Mouse (Mus musculus): ENCODE measurements around the gene Xndc1. TPM values are rescaled to one million over a fixed set of nuclear protein-coding genes. Genes with fewer than 3 reads are reported as not detected.

Gene Xndc1
- polyA plus RNA-seq, 1 experiment from 2014 or later: 29.6 TPM

DNA sequence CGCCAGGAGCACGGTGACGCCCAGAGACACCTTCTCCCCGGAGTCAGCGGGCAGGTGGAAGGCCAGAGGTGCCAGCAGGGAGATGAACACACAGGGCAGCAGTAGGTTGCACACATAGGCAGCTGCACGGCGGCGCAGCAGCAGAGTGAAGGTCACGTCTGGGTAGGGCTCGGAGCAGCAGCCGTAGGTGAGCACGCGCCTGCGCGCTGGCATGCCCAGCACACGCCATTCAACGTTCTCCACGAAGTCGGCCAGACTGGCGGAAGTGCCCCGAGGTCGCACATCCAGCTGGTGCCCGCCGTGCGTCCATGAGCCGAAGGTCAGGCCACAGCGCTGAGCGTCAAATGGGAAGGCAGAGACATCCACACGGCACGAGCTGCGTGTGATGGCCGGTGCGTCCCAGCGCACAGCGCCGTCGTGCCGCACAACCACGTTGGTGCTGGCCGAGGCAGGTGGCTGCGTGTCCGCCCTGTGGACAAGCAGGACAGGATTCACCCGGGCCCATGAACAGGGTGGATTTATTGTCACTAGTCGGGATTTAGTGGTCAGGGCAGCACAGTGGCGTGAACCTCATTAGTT is 47.9 kb downstream of the Xndc1 start:
- no peak for ATAC-seq (replicated peaks)
- no peaks in the 10 kb centered on the region for H3K4me1 ChIP-seq
- no peak overlapping the region for H3K9ac ChIP-seq
- no peaks in the 10 kb centered on the region for H3K27me3 ChIP-seq (replicated peaks)
- no peak overlapping the region for H3K27ac ChIP-seq
- H3K9me3 ChIP-seq: no peaks in the 10 kb centered on the region
- 86% methylated on average over 45 of the region's 45 CpGs for WGBS
- H3K36me3 ChIP-seq (replicated peaks): peaks cover 1% of the 10 kb centered on the region; the same call in 1 of the 2 replicates
- no peak overlapping the region for H3K4me2 ChIP-seq
- H3K4me3 ChIP-seq: no peak overlapping the region

DNA sequence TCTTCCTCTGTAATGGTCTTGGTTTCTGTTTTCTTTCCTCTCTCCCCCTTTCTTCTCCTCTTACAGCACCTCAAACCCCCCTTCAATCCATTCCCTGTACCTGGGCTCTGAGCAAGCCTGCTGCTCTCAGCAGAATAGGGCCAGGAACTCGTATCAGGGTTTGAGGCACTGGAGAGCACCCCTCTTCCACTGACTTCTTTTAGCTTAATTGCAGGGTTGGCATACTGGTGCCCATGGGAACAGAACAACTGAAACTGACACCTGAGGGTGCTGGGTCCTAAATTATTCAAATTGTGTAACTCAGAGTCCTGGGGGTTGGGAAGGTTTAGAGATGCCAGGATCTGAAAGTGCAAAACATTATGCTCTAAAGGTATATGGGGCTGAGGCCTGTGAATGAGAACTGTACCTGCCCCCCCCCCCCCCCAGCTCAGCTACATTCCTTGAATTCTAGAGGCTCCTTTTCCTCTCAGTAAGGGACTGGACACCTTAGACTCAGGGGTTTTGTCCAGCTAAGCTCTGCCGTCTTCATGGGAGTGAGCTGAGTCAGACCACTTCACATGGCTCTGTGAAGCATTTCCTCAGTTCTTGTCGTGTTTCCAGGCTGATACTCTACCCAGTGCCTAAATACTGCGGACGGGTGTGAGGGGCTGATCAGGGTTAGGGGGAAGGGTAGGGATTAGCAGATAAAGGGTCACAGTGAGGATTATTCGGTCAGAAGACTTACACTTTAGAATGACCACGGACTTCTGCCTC is 51.4 kb downstream of the Xndc1 start, which contains the start of gene Chrna10:
Gene Chrna10 (minus strand): TSS at position 250 of the 753 bp plus-strand sequence.
- no peak within 1 kb of the TSS for H3K4me3 ChIP-seq
- no peak within 1 kb of the TSS for H3K9ac ChIP-seq
- H3K9me3 ChIP-seq: no peaks in the 10 kb centered on the region
- no peak within 1 kb of the TSS for H3K4me2 ChIP-seq
- H3K4me1 ChIP-seq: no peaks in the 10 kb centered on the region
- WGBS: 43% methylated on average over 7 of the region's 7 CpGs
- H3K27ac ChIP-seq: no peak within 1 kb of the TSS
- peaks cover 33% of the 10 kb centered on the region for H3K36me3 ChIP-seq (replicated peaks)
- peak; percentile 62; the same call in 1 of the 2 replicates for ATAC-seq (replicated peaks)
- H3K27me3 ChIP-seq (replicated peaks): no peaks in the 10 kb centered on the region

DNA sequence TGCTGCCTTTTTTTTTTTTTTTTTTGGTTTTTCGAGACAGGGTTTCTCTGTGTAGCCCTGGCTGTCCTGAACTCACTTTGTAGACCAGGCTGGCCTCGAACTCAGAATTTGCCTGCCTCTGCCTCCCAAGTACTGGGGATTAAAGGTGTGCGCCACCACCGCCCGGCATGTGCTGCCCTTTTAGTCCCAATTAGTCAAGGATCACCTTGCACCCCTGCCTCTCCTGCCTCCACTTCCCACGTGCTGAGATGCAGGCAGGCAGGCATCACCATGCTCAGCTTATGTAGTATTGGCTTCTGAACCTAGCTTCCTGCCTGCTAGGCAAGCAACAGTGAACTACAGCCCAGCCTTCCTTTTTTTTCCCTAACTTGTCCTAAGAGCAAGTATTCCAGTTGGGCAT is 52.1 kb downstream of the Xndc1 start:
- no peak overlapping the region for H3K4me2 ChIP-seq
- no peaks in the 10 kb centered on the region for H3K4me1 ChIP-seq
- H3K36me3 ChIP-seq (replicated peaks): peaks cover 39% of the 10 kb centered on the region
- no peaks in the 10 kb centered on the region for H3K9me3 ChIP-seq
- ATAC-seq (replicated peaks): no peak
- no peak overlapping the region for H3K4me3 ChIP-seq
- no peak overlapping the region for H3K27ac ChIP-seq
- 73% methylated on average over 6 of the region's 6 CpGs for WGBS
- H3K27me3 ChIP-seq (replicated peaks): no peaks in the 10 kb centered on the region
- no peak overlapping the region for H3K9ac ChIP-seq

DNA sequence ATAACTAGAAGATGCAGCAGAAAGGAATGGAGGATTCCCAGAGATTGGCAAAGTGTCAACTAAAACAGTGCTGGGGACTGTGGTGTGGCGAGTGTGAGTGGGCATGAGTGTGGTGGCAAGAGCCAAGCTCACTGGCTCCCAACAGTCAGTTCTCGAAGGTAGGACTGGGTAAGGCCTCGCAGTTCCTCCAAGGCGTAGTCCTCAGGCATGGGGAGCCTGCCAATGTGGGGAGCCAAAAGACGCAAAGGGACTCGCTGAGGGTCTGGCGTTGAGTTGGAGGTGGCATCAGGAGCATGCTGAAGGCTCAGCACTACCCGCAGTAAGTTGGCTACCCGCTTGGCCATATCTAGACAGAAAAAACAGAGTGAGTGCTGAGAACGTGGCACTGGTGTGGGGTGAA is 55.0 kb downstream of the Xndc1 start:
- no peak overlapping the region for H3K4me3 ChIP-seq
- no peak overlapping the region for H3K9ac ChIP-seq
- ATAC-seq (replicated peaks): no peak
- H3K4me2 ChIP-seq: no peak overlapping the region
- H3K27ac ChIP-seq: no peak overlapping the region
- 98% methylated on average over 10 of the region's 10 CpGs for WGBS
- H3K4me1 ChIP-seq: no peaks in the 10 kb centered on the region
- peaks cover 61% of the 10 kb centered on the region for H3K36me3 ChIP-seq (replicated peaks)
- no peaks in the 10 kb centered on the region for H3K27me3 ChIP-seq (replicated peaks)
- H3K9me3 ChIP-seq: no peaks in the 10 kb centered on the region

DNA sequence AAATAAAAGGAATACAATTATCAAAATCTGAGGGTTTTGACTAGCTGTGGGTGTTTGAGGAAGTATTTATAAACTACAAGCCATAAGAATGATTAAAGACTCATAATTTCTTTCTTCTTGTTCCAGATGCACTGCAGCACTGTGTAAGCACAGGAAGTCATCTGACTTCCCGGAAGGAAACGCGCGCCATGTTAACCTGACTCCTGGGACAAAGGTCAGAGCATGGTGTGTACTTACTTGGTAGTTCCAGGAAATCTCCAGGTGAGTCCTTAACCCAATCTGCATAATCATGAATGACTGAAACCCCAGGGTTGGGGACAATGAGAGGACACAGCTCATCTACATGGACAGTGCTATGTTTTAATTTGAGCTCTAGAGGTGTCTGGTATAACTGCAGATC is 67.1 kb downstream of the Xndc1 start:
- Histone ChIP-seq H3K9ac (no peak overlapping the region), H3K9me3 (no peaks in the 10 kb centered on the region), H3K4me1 (no peaks in the 10 kb centered on the region), H3K27ac (no peak overlapping the region), H3K27me3 (replicated peaks) (no peaks in the 10 kb centered on the region), H3K4me3 (no peak overlapping the region), H3K4me2 (no peak overlapping the region), H3K36me3 (replicated peaks) (peaks cover 54% of the 10 kb centered on the region)
- WGBS: 98% methylated on average over 4 of the region's 4 CpGs
- ATAC-seq (replicated peaks): no peak

Other genes with a start within 250 kb of the Xndc1 start
- gene Phox2a, start 247.2 kb upstream of the Xndc1 start, polyA plus RNA-seq (2015; fragmentation: Nextera tagmentation; extraction: Ambion mirVana): 0.10 and 0.55 TPM in 2 replicates
- gene Inppl1, start 227.3 kb upstream of the Xndc1 start, polyA plus RNA-seq (2015; fragmentation: Nextera tagmentation; extraction: Ambion mirVana): 11.5 and 14.9 TPM in 2 replicates
- gene Folr2, start 208.3 kb upstream of the Xndc1 start, polyA plus RNA-seq (2015; fragmentation: Nextera tagmentation; extraction: Ambion mirVana): 2.3 and 2.8 TPM in 2 replicates
- 76.9 and 78.1 TPM in 2 replicates for gene Anapc15, start 201.8 kb upstream of the Xndc1 start, polyA plus RNA-seq (2015; fragmentation: Nextera tagmentation; extraction: Ambion mirVana)
- 17.4 and 18.8 TPM in 2 replicates for gene Folr1, start 194.7 kb upstream of the Xndc1 start, polyA plus RNA-seq (2015; fragmentation: Nextera tagmentation; extraction: Ambion mirVana)
- gene Lamtor1, start 159.6 kb upstream of the Xndc1 start, polyA plus RNA-seq (2015; fragmentation: Nextera tagmentation; extraction: Ambion mirVana): 154 and 164 TPM in 2 replicates
- gene Tomt, start 159.2 kb upstream of the Xndc1 start, polyA plus RNA-seq (2015; fragmentation: Nextera tagmentation; extraction: Ambion mirVana): 0.29 and 0.54 TPM in 2 replicates
- 9.1 and 11.4 TPM in 2 replicates for gene Lrrc51, start 131.6 kb upstream of the Xndc1 start, polyA plus RNA-seq (2015; fragmentation: Nextera tagmentation; extraction: Ambion mirVana)
- 50.9 and 53.1 TPM in 2 replicates for gene Numa1, start 131.4 kb upstream of the Xndc1 start, polyA plus RNA-seq (2015; fragmentation: Nextera tagmentation; extraction: Ambion mirVana)
- gene Il18bp, start 46.8 kb upstream of the Xndc1 start, polyA plus RNA-seq (2015; fragmentation: Nextera tagmentation; extraction: Ambion mirVana): 4.6 and 6.3 TPM in 2 replicates
- 33.7 and 34.2 TPM in 2 replicates for gene Rnf121, start within 50 bp of the Xndc1 start, polyA plus RNA-seq (2015; fragmentation: Nextera tagmentation; extraction: Ambion mirVana)
- 1.00 and 1.3 TPM in 2 replicates for gene Xntrpc, start 202 bp downstream of the Xndc1 start, polyA plus RNA-seq (2015; fragmentation: Nextera tagmentation; extraction: Ambion mirVana)
- gene Trpc2, start 17.6 kb downstream of the Xndc1 start, polyA plus RNA-seq (2015; fragmentation: Nextera tagmentation; extraction: Ambion mirVana): not detected in 2 replicates
- gene Art1, start 36.2 kb downstream of the Xndc1 start, polyA plus RNA-seq (2015; fragmentation: Nextera tagmentation; extraction: Ambion mirVana): 0.36 and 0.37 TPM in 2 replicates
- gene Art5, start 44.0 kb downstream of the Xndc1 start, polyA plus RNA-seq (2015; fragmentation: Nextera tagmentation; extraction: Ambion mirVana): 0.34 and 0.65 TPM in 2 replicates
- gene Chrna10, start 51.3 kb downstream of the Xndc1 start, polyA plus RNA-seq (2015; fragmentation: Nextera tagmentation; extraction: Ambion mirVana): not detected in 2 replicates
- gene Nup98, start 144.7 kb downstream of the Xndc1 start, polyA plus RNA-seq (2015; fragmentation: Nextera tagmentation; extraction: Ambion mirVana): 19.6 and 21.5 TPM in 2 replicates
- gene Pgap2, start 144.7 kb downstream of the Xndc1 start, polyA plus RNA-seq (2015; fragmentation: Nextera tagmentation; extraction: Ambion mirVana): 59.2 and 59.5 TPM in 2 replicates
- 15.1 and 16.1 TPM in 2 replicates for gene Rhog, start 190.5 kb downstream of the Xndc1 start, polyA plus RNA-seq (2015; fragmentation: Nextera tagmentation; extraction: Ambion mirVana)
- gene Stim1, start 202.3 kb downstream of the Xndc1 start, polyA plus RNA-seq (2015; fragmentation: Nextera tagmentation; extraction: Ambion mirVana): 12.6 and 13.1 TPM in 2 replicates

Measured in midbrain, embryonic 15.5 days (tissue).